Mouse (Mus musculus): ENCODE measurements at regions not wholly inside any gene's neighbourhood (a gene's known extent, or its start where the extent isn't known, plus 50 kb on each side); places are given as distances from the start of the nearest gene placed in this dataset.

GRCm38 (mm10) chr17:7467638-7468037 is 82.4 kb upstream of the Unc93a2 start:
- no peak for DNase-seq (ENCODE audit: extremely low spot score in 1 of 2, low spot score in 1 of 2)

GRCm38 (mm10) chr17:7464901-7465300 is 79.6 kb upstream of the Unc93a2 start:
- no peak for DNase-seq (ENCODE audit: extremely low spot score in 1 of 2, low spot score in 1 of 2)

- DNase-seq (ENCODE audit: extremely low spot score in 1 of 2, low spot score in 1 of 2): peak in 1 of 2 experiments; percentile 4
These were observed 75.9 kb upstream of the Unc93a2 start for GRCm38 (mm10) chr17:7461164-7461563.

- no peak for DNase-seq (ENCODE audit: extremely low spot score in 1 of 2, low spot score in 1 of 2)
These were observed 71.7 kb upstream of the Unc93a2 start for GRCm38 (mm10) chr17:7456939-7457338.

GRCm38 (mm10) chr17:7443822-7444221 is 58.6 kb upstream of the Unc93a2 start:
- DNase-seq (ENCODE audit: extremely low spot score in 1 of 2, low spot score in 1 of 2): peak; percentile 5 to 86

GRCm38 (mm10) chr17:7435075-7435474 is 49.8 kb upstream of the Unc93a2 start:
- DNase-seq (ENCODE audit: extremely low spot score in 1 of 2, low spot score in 1 of 2): no peak
